Mouse (Mus musculus): ENCODE measurements around the gene Chrna7.

Chrna7 gene

GRCm38 (mm10) chr7:63084351-63085003 lies 127.9 kb downstream of the Chrna7 start:
- no peak for DNase-seq (ENCODE audit: low read depth, low spot score)

- no peak for DNase-seq (ENCODE audit: low read depth, low spot score)
These were observed 151.4 kb downstream of the Chrna7 start for GRCm38 (mm10) chr7:63060996-63061395.
